Mouse (Mus musculus) myocyte (in vitro differentiated cells): Measurements from ENCODE around the gene Snrpb.

Experiments
- CEBPB ChIP-seq: IDR thresholded peaks from 2 replicates; pipeline ENCODE4 v1.6.1; 2011; ENCODE audit warnings: mild to moderate bottlenecking, moderate library complexity; ENCODE audit not compliant: poor library complexity, insufficient read depth, severe bottlenecking
- E2F4 ChIP-seq: IDR thresholded peaks from one replicate; pipeline ENCODE4 v1.6.1; 2011; ENCODE audit warnings: mild to moderate bottlenecking, control low read depth, moderate library complexity; ENCODE audit not compliant: insufficient read depth
- MAX ChIP-seq: IDR thresholded peaks from one replicate; pipeline ENCODE4 v1.6.1; 2011; ENCODE audit warnings: low read depth, mild to moderate bottlenecking, control low read depth
- MYOD1 ChIP-seq, 3 experiments: IDR thresholded peaks; one replicate each; pipeline ENCODE4 v1.6.1; 2011; ENCODE audit warnings: control low read depth in 2 of 3, low read depth in 2 of 3, mild to moderate bottlenecking in 2 of 3, moderate library complexity in 1 of 3; ENCODE audit not compliant: insufficient read length in 2 of 3, control insufficient read depth in 1 of 3
- POLR2A ChIP-seq: IDR thresholded peaks from one replicate; pipeline ENCODE4 v1.6.1; 2011; ENCODE audit warnings: low read depth, mild to moderate bottlenecking, control low read depth, moderate library complexity; ENCODE audit not compliant: insufficient read length
- POLR2AphosphoS2 ChIP-seq: IDR thresholded peaks from one replicate; pipeline ENCODE4 v1.6.1; 2011; ENCODE audit warnings: low read depth, control low read depth; ENCODE audit not compliant: insufficient read length
- REST ChIP-seq: IDR thresholded peaks from one replicate; pipeline ENCODE4 v1.6.1; 2011; ENCODE audit warnings: mild to moderate bottlenecking, control low read depth, moderate library complexity; ENCODE audit not compliant: insufficient read depth, insufficient read length
- SRF ChIP-seq: IDR thresholded peaks from one replicate; pipeline ENCODE4 v1.6.1; 2011; ENCODE audit warnings: low read depth; ENCODE audit not compliant: control insufficient read depth, insufficient read length
- TCF12 ChIP-seq: IDR thresholded peaks from one replicate; pipeline ENCODE4 v1.6.1; 2011; ENCODE audit warnings: mild to moderate bottlenecking, control low read depth; ENCODE audit not compliant: poor library complexity, insufficient read depth, severe bottlenecking
- TCF3 ChIP-seq: IDR thresholded peaks from one replicate; pipeline ENCODE4 v1.6.1; 2011; ENCODE audit warnings: low read depth, control low read depth; ENCODE audit not compliant: insufficient read length
- USF1 ChIP-seq: IDR thresholded peaks from one replicate; pipeline ENCODE4 v1.6.1; 2011; ENCODE audit warnings: low read depth, mild to moderate bottlenecking, control low read depth, moderate library complexity

- TF ChIP-seq USF1 (no peak), POLR2A (no peak), E2F4 (no peak), REST (no peak), TCF12 (no peak), MAX (no peak), CEBPB (no peak), POLR2AphosphoS2 (no peak), TCF3 (no peak), MYOD1 (IDR thresholded peaks at IDR 0.05; ENCODE audit: control insufficient read depth in 1 of 3, insufficient read length in 2 of 3, low read depth in 2 of 3) (no peak), SRF (no peak)
Measured at GRCm38 (mm10) chr2:130200961-130201360, 21.8 kb upstream of the Snrpb start.
